Mouse (Mus musculus): ENCODE results near the gene Apold1.

The Apold1 gene

DNA sequence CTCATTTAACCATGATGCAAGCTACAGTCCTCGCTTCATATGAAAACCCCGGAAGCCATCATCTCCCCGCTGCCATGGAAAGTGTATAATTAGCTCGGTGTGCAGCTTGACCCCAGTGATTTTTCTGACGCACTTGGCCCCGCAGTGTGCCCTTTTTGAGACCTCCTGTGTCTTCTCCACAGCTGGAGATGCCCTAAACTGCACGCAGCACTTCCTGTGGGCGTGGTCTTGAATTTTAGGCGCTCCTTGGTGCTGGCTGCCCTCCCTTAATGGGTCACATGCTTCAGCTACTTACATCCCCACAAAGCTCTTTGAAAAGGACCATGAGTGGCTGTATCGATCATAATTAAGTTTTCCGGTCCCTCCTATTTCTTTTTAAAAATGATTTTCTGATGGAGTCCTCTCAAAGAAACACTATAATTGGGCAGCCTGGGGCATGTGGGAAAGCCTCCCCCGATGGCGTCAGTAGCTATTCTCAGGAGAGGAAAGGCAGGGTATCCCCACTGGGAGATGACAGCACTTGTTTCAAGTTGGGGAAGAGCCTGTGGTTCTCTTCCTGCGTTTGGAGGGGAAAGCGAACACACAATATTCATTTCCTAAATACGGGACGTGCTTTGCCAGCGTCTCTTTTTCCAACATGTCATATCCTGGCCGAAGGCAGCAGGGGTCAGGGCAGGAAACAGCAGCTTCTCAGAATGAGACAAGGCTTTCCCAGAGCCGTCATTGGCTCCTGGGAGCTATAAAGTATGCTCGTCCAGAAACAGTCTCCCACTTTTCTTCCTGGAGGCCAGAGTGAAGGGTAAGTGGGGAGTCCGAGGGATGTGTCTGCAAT, at the start of gene Apold1:
TSS of gene Apold1 (plus strand) at position 488 of the 832 bp plus-strand sequence.
- DNase-seq (ENCODE audit: low read depth, low spot score): peak; percentile 80

DNA sequence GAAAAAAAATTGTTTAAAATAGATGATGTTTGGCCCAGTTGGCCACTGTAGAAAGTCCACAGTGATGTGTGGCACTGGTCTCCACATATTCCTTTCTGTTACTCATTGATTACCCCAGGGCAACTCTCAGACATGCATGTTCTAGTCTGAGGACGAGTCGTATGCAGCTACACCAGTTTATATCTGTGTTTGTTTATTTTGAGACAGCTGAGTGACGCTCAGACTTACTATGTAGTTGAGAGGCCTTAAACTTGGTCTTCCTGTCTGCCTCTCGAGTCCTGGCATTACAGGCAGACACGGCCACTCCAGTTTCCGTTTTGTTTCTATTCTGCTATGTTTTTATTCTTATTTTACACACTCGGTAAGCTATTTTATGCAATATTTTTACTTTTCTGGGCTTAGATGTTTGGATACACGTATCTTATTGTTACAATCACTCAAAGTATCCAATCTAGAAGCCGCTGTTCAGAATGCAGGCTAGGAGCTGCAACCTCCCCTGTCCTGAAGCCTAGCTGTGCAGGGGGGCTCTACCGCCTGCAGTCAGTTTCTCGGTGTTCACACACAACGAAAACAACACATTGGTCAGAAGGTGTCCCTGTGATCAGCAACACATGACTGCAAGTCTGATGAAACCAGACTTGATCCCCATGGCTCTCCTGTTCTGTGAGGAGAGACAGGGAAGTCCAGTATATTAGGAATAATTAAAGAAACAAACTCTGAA, 48.9 kb upstream of the Apold1 start:
- DNase-seq (ENCODE audit: low read depth, low spot score): no peak

- DNase-seq (ENCODE audit: low read depth, low spot score): no peak
Observed at GRCm38 (mm10) chr6:134933207-134933558, 48.3 kb upstream of the Apold1 start.

DNA sequence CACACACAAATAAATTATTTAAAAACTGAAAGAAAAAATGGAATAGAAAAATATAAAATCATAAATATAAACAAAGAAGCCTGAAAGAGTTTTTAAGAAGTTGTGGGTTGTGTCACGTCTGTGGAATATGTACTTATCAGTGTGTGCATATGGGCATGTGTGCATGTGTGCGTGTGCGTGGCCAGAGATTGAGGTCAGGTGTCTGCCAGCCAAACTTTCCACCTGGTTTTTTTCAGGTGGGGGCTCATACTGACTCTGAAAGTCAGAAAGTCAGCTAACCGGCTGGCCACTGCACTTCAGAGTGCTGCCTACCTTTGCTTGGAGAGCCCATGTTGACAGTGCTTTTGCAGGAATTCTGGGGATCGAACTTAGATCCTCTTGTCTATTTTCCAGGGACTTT, 47.2 kb upstream of the Apold1 start:
- no peak for DNase-seq (ENCODE audit: low read depth, low spot score)

DNA sequence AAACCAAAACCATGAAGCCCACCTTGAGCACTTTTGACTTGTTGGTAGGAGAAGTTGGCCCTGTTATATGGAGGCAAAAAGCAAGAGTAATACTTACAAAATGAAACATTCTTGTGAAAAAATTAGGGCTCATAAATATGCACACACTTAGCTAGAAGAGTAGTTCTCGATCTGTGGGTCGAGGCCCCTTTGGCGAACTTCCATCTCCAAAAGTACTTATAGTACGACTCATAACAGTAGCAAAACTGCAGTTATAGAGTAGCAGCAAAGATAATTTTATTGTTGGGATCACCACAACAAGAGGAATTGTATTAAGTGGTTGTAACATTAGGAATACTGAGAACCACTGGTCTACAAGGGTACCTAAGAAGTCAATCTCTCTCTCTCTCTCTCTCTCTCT, 41.7 kb upstream of the Apold1 start:
- DNase-seq (ENCODE audit: low read depth, low spot score): no peak

DNA sequence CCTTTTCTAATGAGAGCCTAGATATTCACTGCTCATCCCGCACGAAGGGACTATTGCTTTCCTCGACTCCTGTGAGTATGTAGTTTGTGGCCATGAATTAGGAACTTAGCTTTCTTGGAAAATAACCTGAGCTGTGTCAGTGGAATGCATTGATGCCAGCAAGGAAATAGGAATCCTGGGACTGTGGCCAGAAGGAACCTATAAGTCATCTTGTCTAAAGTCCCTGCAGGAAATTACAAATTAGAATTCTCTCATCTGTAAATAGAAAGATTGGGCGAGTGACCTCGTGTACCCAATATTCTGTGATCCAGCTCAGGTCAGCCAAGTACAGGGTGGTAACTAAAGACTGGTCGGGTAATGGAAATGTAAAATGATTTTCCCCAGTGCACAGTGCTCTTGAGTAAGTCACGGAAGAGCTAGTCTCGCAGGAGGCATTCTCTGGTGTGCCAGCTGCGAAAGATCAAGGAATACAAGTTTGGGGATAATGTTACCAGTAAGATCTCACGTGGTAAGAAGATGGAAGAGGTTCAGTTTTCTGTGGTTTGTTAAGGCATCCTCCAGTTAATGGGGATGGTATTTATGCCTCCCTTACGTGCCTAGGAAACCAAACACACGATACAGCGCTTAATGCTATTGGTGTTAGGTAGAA, 37.6 kb upstream of the Apold1 start:
- DNase-seq (ENCODE audit: low read depth, low spot score): no peak

DNA sequence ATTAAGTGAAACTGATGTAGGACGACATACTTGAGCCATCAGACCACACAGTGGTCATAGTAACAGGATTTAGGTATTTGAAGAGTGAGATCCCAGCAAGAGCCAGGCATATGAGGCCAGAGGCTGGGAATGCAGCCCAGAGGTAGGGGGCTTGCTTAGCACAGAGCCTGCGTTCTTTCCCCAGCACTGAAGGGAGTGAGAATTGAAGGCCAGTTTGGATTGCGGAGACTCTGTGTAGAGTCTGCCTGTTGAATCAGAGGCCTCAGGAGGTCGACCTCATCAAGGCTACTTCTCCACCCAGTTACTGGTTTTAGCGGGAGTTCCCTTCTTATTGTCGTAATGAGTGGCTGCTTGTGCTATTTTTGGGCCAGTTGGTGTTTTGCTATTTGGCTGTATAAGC, 35.5 kb upstream of the Apold1 start:
- DNase-seq (ENCODE audit: low read depth, low spot score): peak; percentile 16

GRCm38 (mm10) chr6:134946858-134947257, 34.7 kb upstream of the Apold1 start:
- peak; percentile 62 for DNase-seq (ENCODE audit: low read depth, low spot score)

DNA sequence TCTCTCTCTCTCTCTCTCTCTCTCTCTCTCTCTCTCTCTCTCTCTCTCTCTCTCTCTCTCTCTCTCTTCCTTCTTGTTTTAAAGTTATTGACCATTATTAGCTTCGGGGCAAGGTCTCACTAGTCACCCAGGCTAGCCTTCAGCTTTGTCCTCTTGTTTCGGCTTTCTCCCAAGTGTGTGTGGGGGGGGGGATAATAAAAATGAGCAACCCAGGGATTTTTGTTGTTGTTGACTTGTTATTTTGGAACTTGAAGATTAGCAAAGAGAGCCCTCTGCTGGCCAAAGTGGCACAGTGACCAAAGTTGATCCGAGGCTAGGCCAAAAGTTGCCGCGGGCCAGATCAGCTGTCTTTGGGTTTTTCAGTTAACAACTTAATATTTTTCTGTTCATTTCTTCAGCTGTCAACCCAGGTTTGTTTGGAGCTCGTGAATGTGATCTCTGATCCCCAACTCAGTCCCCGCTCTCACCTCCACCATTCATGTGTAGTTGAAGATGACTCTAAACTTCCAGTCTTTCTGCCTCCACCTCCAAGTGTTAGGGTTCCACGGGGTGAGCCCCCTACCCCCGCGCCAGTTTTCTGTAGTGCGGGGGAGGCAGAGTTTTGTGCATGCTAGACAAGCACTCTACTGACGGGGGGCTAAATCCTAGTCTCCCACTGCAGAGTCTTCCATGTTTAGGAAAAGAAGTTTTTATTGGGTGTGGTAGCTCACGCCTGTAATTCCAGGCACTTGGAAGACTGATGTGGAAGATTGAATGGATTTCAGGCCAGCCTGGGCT, 34.0 kb upstream of the Apold1 start:
- DNase-seq (ENCODE audit: low read depth, low spot score): peak; percentile 84

DNA sequence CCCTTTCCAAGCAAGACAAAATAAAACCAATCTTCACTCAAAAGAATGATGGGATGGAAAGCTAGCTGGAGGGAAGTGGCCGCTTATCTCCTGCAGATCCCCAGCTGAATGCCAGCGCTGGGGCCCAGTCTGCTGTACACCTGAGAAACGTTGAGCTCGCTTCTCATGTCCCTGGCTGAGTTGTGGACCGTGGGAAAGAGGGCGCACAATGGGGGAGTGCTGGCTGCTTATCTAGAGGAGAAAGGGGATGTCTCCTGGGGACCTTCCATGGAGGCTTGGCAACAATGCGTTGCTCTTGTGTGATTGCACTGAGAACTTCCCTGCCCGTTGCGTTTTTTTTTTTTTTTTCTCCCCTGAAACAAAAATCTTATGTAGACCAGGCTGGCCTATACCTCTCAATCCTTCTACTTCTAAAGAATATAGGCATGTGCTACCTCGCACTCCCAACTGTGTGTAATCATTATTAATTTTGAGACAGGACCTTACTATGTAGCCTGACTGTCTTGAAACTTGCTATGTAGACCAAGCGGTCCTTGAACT, 32.9 kb upstream of the Apold1 start:
- no peak for DNase-seq (ENCODE audit: low read depth, low spot score)

- DNase-seq (ENCODE audit: low read depth, low spot score): no peak
Observed at GRCm38 (mm10) chr6:134949241-134949640, 32.3 kb upstream of the Apold1 start.

DNA sequence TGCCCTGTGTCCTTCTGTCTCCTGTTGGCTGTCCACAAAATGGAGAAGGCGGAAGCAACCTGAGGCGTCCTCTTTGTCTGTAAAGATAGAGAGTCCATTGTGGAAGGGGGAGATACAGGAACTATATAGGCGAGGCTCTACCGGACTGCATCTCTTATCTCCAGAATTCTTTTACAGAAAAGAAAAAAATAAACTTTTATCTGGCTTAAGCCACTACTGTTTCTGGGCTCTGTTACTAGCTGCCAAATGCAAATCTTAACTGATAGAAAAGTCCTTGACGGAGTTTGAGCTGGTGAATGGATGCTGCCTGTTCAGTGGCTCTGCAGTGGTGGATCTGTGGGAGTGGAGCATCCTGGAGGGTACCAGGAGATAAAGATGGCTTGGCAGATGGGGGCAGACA, 30.2 kb upstream of the Apold1 start:
- no peak for DNase-seq (ENCODE audit: low read depth, low spot score)

- no peak for DNase-seq (ENCODE audit: low read depth, low spot score)
Observed at GRCm38 (mm10) chr6:134953976-134954375, 27.5 kb upstream of the Apold1 start.

DNA sequence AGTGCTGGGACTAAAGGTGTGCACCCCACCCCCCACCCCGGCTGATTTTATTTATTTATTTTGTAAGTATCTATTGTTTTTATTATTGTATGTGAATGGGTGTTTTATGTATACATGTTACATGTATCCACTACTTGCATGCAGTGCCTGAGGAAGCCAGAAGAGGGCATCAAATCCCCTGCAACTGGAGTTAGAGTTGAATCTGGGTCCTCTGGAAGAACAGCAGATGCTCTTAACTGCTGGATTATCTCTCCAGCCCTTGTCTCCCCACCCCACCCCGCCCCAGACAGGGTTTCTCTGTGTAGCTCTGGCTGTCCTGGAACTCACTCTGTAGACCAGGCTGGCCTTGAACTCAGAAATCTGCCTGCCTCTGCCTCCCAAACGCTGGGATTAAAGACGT, 25.1 kb upstream of the Apold1 start:
- peak; percentile 28 for DNase-seq (ENCODE audit: low read depth, low spot score)

DNA sequence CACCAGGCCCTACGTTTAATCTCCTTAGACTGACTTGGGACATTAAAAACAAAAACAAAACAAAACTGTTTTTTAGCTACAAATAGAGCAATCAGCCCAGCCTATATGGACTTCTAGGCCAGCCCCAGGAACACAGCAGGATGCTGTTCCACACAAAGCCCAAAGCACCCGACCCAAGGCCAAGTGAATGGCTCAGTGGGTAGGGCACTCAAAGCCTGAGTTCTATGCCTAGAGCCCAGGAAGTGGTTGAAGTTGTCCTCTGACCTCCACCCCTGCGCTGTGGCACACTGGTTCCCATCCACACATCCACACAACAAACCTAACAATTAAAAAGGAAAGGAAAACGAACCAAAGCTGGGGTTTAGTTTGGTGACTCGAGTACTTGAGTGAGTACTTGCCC, 20.2 kb upstream of the Apold1 start:
- DNase-seq (ENCODE audit: low read depth, low spot score): no peak

- no peak for DNase-seq (ENCODE audit: low read depth, low spot score)
Observed at GRCm38 (mm10) chr6:134961858-134962517, 19.5 kb upstream of the Apold1 start.

- DNase-seq (ENCODE audit: low read depth, low spot score): no peak
Observed at GRCm38 (mm10) chr6:134962518-134962893, 19.0 kb upstream of the Apold1 start.

GRCm38 (mm10) chr6:134963910-134964309, 17.6 kb upstream of the Apold1 start:
- no peak for DNase-seq (ENCODE audit: low read depth, low spot score)

DNA sequence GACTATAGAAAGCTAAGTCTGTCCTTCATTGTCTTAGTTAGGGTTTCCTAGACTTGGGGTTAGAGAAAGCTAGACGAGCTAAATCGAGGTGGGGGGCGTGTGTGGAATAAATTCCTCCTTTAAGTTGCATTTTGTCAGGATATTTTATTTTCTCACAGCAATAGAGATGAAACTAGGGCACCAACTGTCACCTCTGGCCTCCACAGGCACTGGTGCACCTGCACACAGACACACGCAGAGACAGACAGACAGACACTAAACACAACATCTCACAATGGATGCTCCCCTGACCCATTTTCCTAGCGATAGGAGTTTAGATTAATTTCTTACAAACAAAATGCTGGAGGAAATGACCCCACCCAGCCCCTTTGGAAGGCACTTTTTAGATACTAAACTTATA, 14.8 kb upstream of the Apold1 start:
- no peak for DNase-seq (ENCODE audit: low read depth, low spot score)

GRCm38 (mm10) chr6:134968326-134968725, 13.2 kb upstream of the Apold1 start:
- no peak for DNase-seq (ENCODE audit: low read depth, low spot score)

DNA sequence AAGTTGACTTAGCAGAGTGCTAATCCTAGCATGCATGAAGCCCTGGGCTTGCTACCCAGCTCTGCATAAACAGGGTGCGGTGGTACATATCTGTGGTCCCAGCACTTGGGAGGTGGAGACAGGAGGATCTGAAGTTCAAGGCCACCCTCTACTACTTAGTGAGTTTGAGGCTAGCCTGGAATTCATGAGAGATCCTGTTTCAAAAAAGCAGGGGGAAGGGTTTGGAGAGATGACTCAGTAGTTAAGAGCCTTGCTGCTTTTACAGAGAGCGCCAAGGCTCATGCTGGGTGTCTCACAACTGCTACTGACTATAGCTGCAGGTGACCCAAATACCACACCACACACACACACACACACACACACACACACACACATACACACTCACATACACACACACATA, 12.0 kb upstream of the Apold1 start:
- no peak for DNase-seq (ENCODE audit: low read depth, low spot score)
